ENCODE assay signal across 7 mouse cellular contexts in the genomic region with DNA sequence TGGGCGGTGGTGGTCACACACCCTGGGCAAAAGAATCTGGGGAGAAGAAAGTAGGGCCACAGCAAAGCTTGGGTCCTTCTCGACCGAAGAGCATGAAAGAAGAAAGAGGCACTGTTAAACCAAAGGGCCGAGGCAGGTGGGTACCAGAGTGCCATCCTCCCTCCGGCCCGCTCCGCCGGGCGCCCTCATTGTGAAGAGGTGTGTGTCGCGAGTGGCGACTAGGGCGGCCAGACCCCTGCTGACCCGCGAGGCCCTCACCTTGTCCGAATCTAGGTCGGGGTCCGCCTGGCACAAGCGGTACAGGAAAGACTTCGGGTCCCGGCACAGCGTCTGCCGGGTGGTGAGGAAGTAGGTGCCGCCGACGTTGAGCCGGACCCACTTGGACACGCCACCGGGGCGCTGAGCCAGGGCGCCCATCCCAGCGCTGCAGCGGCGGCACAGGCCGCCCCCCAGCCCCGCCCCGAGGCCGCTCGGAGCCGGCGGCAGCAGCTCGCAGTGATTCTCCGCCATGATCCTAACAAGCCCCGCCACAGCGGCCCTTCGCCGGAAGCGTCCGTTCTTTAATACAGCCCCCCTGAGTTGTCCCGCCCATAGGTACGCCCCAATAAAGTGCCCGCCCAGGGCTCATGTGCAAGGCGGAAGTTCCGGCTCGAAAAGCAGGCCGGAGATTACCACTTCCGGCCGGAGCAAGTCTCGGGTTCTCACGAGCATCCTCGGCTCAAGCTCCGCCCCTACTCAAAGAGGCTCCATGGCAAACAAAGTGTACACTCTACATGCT. TPM values are rescaled to one million over a fixed set of nuclear protein-coding genes. Genes with fewer than 3 reads are reported as not detected.
DNase-seq lines count a peak whose midpoint lies in the region; ATAC-seq lines count a peak whose summit lies in the region.

A gene (minus strand): TSS at position 567 of the 778 bp plus-strand sequence.

- H3K27ac ChIP-seq in embryonic facial prominence, embryonic 12.5 days = peak within 1 kb of the TSS; percentile 80
- H3K27ac ChIP-seq in limb, embryonic 11.5 days (replicated peaks; ENCODE audit: low read depth, low read length) = no peak within 1 kb of the TSS
- H3K27ac ChIP-seq in midbrain, embryonic 14.5 days (replicated peaks; ENCODE audit: low read depth, low read length) = peak within 1 kb of the TSS; percentile 78

- peak; percentile 92 for DNase-seq in adrenal gland, postnatal 25 days
- DNase-seq in heart, adult 11 months = peak; percentile 99
- DNase-seq in kidney, adult 18-20 months = peak; percentile 94
- DNase-seq in limb, embryonic 11.5 days (ENCODE audit: low spot score) = peak; percentile 98
- peak; percentile 98 for DNase-seq in midbrain, embryonic 14.5 days
- peak; percentile 86 to 91 for DNase-seq in spleen, adult 18-20 months

- H3K9me3 ChIP-seq in embryonic facial prominence, embryonic 12.5 days = no peaks in the 10 kb centered on the region
- H3K9me3 ChIP-seq in limb, embryonic 11.5 days (ENCODE audit: control insufficient read depth, low read length) = no peaks in the 10 kb centered on the region
- no peaks in the 10 kb centered on the region for H3K9me3 ChIP-seq in midbrain, embryonic 14.5 days (ENCODE audit: control insufficient read depth, low read length)

- peaks cover 22% of the 10 kb centered on the region for H3K36me3 ChIP-seq in embryonic facial prominence, embryonic 12.5 days
- H3K36me3 ChIP-seq in limb, embryonic 11.5 days (ENCODE audit: control insufficient read depth, insufficient read depth, low read length) = no peaks in the 10 kb centered on the region
- H3K36me3 ChIP-seq in midbrain, embryonic 14.5 days (ENCODE audit: control insufficient read depth, insufficient read depth, low read length) = peaks cover 18% of the 10 kb centered on the region

- peak within 1 kb of the TSS; percentile 67 for H3K4me2 ChIP-seq in embryonic facial prominence, embryonic 12.5 days (replicated peaks)
- peak within 1 kb of the TSS; percentile 68 for H3K4me2 ChIP-seq in limb, embryonic 11.5 days (ENCODE audit: low read depth, severe bottlenecking)
- peak within 1 kb of the TSS; percentile 77 for H3K4me2 ChIP-seq in midbrain, embryonic 14.5 days (ENCODE audit: low read length)

- peaks cover 6% of the 10 kb centered on the region for H3K4me1 ChIP-seq in embryonic facial prominence, embryonic 12.5 days
- H3K4me1 ChIP-seq in limb, embryonic 11.5 days (ENCODE audit: control insufficient read depth, insufficient read depth, low read length) = peaks cover 6% of the 10 kb centered on the region
- H3K4me1 ChIP-seq in midbrain, embryonic 14.5 days (ENCODE audit: control insufficient read depth, insufficient read depth, low read length) = peaks cover 13% of the 10 kb centered on the region

- peak within 1 kb of the TSS; percentile 92 for H3K4me3 ChIP-seq in embryonic facial prominence, embryonic 12.5 days
- peak within 1 kb of the TSS; percentile 82 for H3K4me3 ChIP-seq in limb, embryonic 11.5 days (ENCODE audit: low read depth, low read length)
- peak within 1 kb of the TSS; percentile 90 for H3K4me3 ChIP-seq in midbrain, embryonic 14.5 days (replicated peaks; ENCODE audit: low read depth, low read length)

- ATAC-seq in embryonic facial prominence, embryonic 12.5 days (ENCODE audit: insufficient number of reproducible peaks, insufficient read depth, low FRiP score, low TSS enrichment) = peak; percentile 95
- peak; percentile 96 for ATAC-seq in limb, embryonic 11.5 days (ENCODE audit: insufficient number of reproducible peaks, low FRiP score, low TSS enrichment, low read depth)
- ATAC-seq in midbrain, embryonic 14.5 days (ENCODE audit: low FRiP score, low TSS enrichment) = peak; percentile 96

- H3K27me3 ChIP-seq in embryonic facial prominence, embryonic 12.5 days = no peaks in the 10 kb centered on the region
- no peaks in the 10 kb centered on the region for H3K27me3 ChIP-seq in limb, embryonic 11.5 days (ENCODE audit: control insufficient read depth, insufficient read depth, low read length)
- H3K27me3 ChIP-seq in midbrain, embryonic 14.5 days (ENCODE audit: control insufficient read depth, insufficient read depth, low read length) = no peaks in the 10 kb centered on the region

- peak within 1 kb of the TSS; percentile 94 for H3K9ac ChIP-seq in embryonic facial prominence, embryonic 12.5 days
- peak within 1 kb of the TSS; percentile 85 for H3K9ac ChIP-seq in limb, embryonic 11.5 days (ENCODE audit: low read length)
- peak within 1 kb of the TSS; percentile 97 for H3K9ac ChIP-seq in midbrain, embryonic 14.5 days (replicated peaks; ENCODE audit: low read length)

- WGBS in embryonic facial prominence, embryonic 12.5 days = under 1% methylated on average over 62 of the region's 62 CpGs
- WGBS in limb, embryonic 11.5 days = under 1% methylated on average over 53 of the region's 62 CpGs
- WGBS in midbrain, embryonic 14.5 days = under 1% methylated on average over 62 of the region's 62 CpGs

RNA-seq across cellular contexts. Expression of the gene that starts here (rescaled TPM):
- 15.4 and 17.2 TPM in 2 replicates for total RNA-seq in adrenal gland, postnatal 25 days (2021)
- 88.1 and 92.0 TPM in 2 replicates for polyA plus RNA-seq in embryonic facial prominence, embryonic 12.5 days (2016; fragmentation: Nextera tagmentation; extraction: Ambion mirVana)
- 89.6 and 91.3 TPM in 2 replicates for polyA plus RNA-seq in limb, embryonic 11.5 days (2014; fragmentation: Nextera tagmentation; extraction: Ambion mirVana)
- 73.1 and 75.9 TPM in 2 replicates for polyA plus RNA-seq in midbrain, embryonic 14.5 days (2014; fragmentation: Nextera tagmentation; extraction: Ambion mirVana)
